ENCODE assay signal across 14 mouse cellular contexts in the genomic region with DNA sequence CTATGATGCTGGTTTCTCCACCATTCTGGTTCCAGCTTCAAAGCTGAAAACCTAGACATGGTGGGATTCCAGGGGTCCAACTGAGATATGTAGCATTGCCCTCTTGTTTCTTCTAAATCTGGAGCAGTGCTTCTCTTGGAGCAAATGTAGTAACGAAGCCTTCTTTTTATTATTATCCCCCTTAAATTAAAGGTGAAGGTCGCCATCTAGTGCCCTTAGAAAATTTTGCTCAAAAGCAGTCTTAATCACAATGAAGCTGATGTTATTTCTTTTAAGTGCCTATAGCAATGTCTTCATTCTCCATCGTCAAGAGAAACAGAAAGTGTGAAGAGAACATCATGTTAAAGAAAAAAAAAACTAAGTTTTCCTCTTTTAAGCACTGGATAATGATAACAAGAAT. TPM values are rescaled to one million over a fixed set of nuclear protein-coding genes. Genes with fewer than 3 reads are reported as not detected.
DNase-seq lines count a peak whose midpoint lies in the region; ATAC-seq and TF ChIP-seq lines count a peak whose summit lies in the region.
"Had no signal": no experiment of that assay in that cellular context is flagged by ENCODE, and none has a peak within 500 bp of the region (broad histone marks: within the 10 kb centered on the region; RNA-seq: fewer than 3 reads in every experiment).

No protein-coding gene starts in this region.

- no peak for TF ChIP-seq EP300 in MEL (IDR thresholded peaks at IDR 0.05; ENCODE audit: low read depth in 1 of 2, low read length in 2 of 2)

- WGBS in hindbrain, embryonic 11.5 days, result 9% methylated on average over 3 of the region's 3 CpGs
- 6% methylated on average over 3 of the region's 3 CpGs for WGBS in hindbrain, embryonic 12.5 days
- WGBS in lung, embryonic 14.5 days, result 9% methylated on average over 3 of the region's 3 CpGs

- H3K4me2 ChIP-seq in hindbrain, embryonic 11.5 days (replicated peaks; ENCODE audit: low read depth, low read length), result no peak overlapping the region
- no peak overlapping the region for H3K4me2 ChIP-seq in hindbrain, embryonic 12.5 days (replicated peaks)
- no peak overlapping the region for H3K4me2 ChIP-seq in lung, embryonic 14.5 days
- H3K4me2 ChIP-seq: forebrain, embryonic 12.5 days; midbrain, embryonic 12.5 days had no signal

- H3K27ac ChIP-seq in hindbrain, embryonic 11.5 days (ENCODE audit: low read depth, low read length), result no peak overlapping the region
- H3K27ac ChIP-seq in hindbrain, embryonic 12.5 days, result no peak overlapping the region
- H3K27ac ChIP-seq in lung, embryonic 14.5 days (ENCODE audit: low read depth), result no peak overlapping the region
- H3K27ac ChIP-seq in MEL (ENCODE audit: control insufficient read depth, low read depth, low read length), result no peak overlapping the region
- H3K27ac ChIP-seq: forebrain, embryonic 12.5 days; midbrain, embryonic 12.5 days had no signal

- peak; percentile 41 for TF ChIP-seq CTCF in lung, embryonic 14.5 days (IDR thresholded peaks at IDR 0.05; ENCODE audit: low read depth)
- TF ChIP-seq CTCF in MEL (IDR thresholded peaks at IDR 0.05 in 2 of 3, conservative IDR thresholded peaks at IDR 0.05 in 1 of 3; ENCODE audit: control insufficient read depth in 1 of 3, insufficient read depth in 1 of 3, low read depth in 2 of 3, low read length in 3 of 3, poor library complexity in 1 of 3, severe bottlenecking in 1 of 3), result peak in 1 of 3 experiments; percentile 61; a peak in 3 of 6 replicates

- no peaks in the 10 kb centered on the region for H3K79me2 ChIP-seq in MEL (ENCODE audit: control insufficient read depth, insufficient read depth, low read length, poor library complexity)

- H3K9me3 ChIP-seq in hindbrain, embryonic 11.5 days (ENCODE audit: control insufficient read depth, low read length), result no peaks in the 10 kb centered on the region
- no peaks in the 10 kb centered on the region for H3K9me3 ChIP-seq in hindbrain, embryonic 12.5 days (replicated peaks)
- no peaks in the 10 kb centered on the region for H3K9me3 ChIP-seq in lung, embryonic 14.5 days (ENCODE audit: low read depth, low read length)
- H3K9me3 ChIP-seq in MEL (replicated peaks; ENCODE audit: insufficient read depth, low read length), result no peaks in the 10 kb centered on the region
- H3K9me3 ChIP-seq: forebrain, embryonic 12.5 days; midbrain, embryonic 12.5 days had no signal

- peak; percentile 63 for TF ChIP-seq RAD21 in MEL (IDR thresholded peaks at IDR 0.05; ENCODE audit: low read depth, low read length)

- H3K4me1 ChIP-seq in hindbrain, embryonic 11.5 days (replicated peaks; ENCODE audit: control insufficient read depth, insufficient read depth, low read length), result peaks cover 10% of the 10 kb centered on the region
- H3K4me1 ChIP-seq in hindbrain, embryonic 12.5 days, result peaks cover 25% of the 10 kb centered on the region
- no peaks in the 10 kb centered on the region; the same call in 1 of the 2 replicates for H3K4me1 ChIP-seq in lung, embryonic 14.5 days (ENCODE audit: insufficient read depth)
- H3K4me1 ChIP-seq in MEL (ENCODE audit: control insufficient read depth in 1 of 2, insufficient read depth in 2 of 2, low read length in 2 of 2), result no peaks in the 10 kb centered on the region

- peak; percentile 27 for DNase-seq in hindbrain, embryonic 11.5 days (ENCODE audit: low spot score)
- peak; percentile 87 for DNase-seq in lung, embryonic 14.5 days
- no peak for DNase-seq in lung, postnatal 36 days
- peak; percentile 46 for DNase-seq in MEL (ENCODE audit: low read depth, low spot score)
- DNase-seq in embryo, embryonic 9.5 days (ENCODE audit: extremely low spot score), result peak; percentile 39
- DNase-seq in ovary, postnatal 10 days (ENCODE audit: low spot score), result no peak
- no peak for DNase-seq in layer of hippocampus, adult 8-10 months (ENCODE audit: low spot score in 2 of 2)
- DNase-seq: cerebellum, postnatal 25 days; liver; spleen, adult 18-20 months; thymus, adult 2 months had no signal

- no peak overlapping the region for H3K9ac ChIP-seq in hindbrain, embryonic 11.5 days (ENCODE audit: low read depth, low read length)
- no peak overlapping the region for H3K9ac ChIP-seq in hindbrain, embryonic 12.5 days
- H3K9ac ChIP-seq in lung, embryonic 14.5 days, result no peak overlapping the region
- no peak overlapping the region for H3K9ac ChIP-seq in MEL (ENCODE audit: control insufficient read depth, low read depth, low read length, poor library complexity, severe bottlenecking)
- H3K9ac ChIP-seq: forebrain, embryonic 12.5 days; midbrain, embryonic 12.5 days had no signal

- TF ChIP-seq POLR2A in MEL (IDR thresholded peaks at IDR 0.05; ENCODE audit: control insufficient read depth in 1 of 2, insufficient read depth in 1 of 2, low read depth in 1 of 2, low read length in 2 of 2, poor library complexity in 1 of 2), result no peak

- H3K4me3 ChIP-seq in hindbrain, embryonic 11.5 days (ENCODE audit: low read depth, low read length), result no peak overlapping the region
- H3K4me3 ChIP-seq in hindbrain, embryonic 12.5 days, result no peak overlapping the region
- no peak overlapping the region for H3K4me3 ChIP-seq in lung, embryonic 14.5 days (ENCODE audit: low read depth, low read length)
- no peak overlapping the region for H3K4me3 ChIP-seq in MEL (ENCODE audit: control insufficient read depth in 1 of 2, insufficient read depth in 1 of 2, low read depth in 2 of 2, low read length in 2 of 2)
- H3K4me3 ChIP-seq: forebrain, embryonic 12.5 days; midbrain, embryonic 12.5 days had no signal

- H3K27me3 ChIP-seq in hindbrain, embryonic 11.5 days (ENCODE audit: control insufficient read depth, insufficient read depth, low read length), result peaks cover 11% of the 10 kb centered on the region
- H3K27me3 ChIP-seq in hindbrain, embryonic 12.5 days, result peaks cover 26% of the 10 kb centered on the region
- no peaks in the 10 kb centered on the region for H3K27me3 ChIP-seq in lung, embryonic 14.5 days (ENCODE audit: insufficient read depth, low read length)
- no peaks in the 10 kb centered on the region for H3K27me3 ChIP-seq in MEL (ENCODE audit: control insufficient read depth in 1 of 2, insufficient read depth in 2 of 2, low read length in 2 of 2)

- ATAC-seq in hindbrain, embryonic 11.5 days (ENCODE audit: low FRiP score), result no peak
- ATAC-seq in hindbrain, embryonic 12.5 days (ENCODE audit: low FRiP score), result no peak
- no peak for ATAC-seq in lung, embryonic 14.5 days (ENCODE audit: insufficient read depth)

- H3K36me3 ChIP-seq in hindbrain, embryonic 11.5 days (ENCODE audit: control insufficient read depth, insufficient read depth, low read length), result no peaks in the 10 kb centered on the region
- H3K36me3 ChIP-seq in hindbrain, embryonic 12.5 days, result no peaks in the 10 kb centered on the region
- no peaks in the 10 kb centered on the region for H3K36me3 ChIP-seq in lung, embryonic 14.5 days (ENCODE audit: insufficient read depth)
- no peaks in the 10 kb centered on the region for H3K36me3 ChIP-seq in MEL (ENCODE audit: control insufficient read depth in 1 of 2, insufficient read depth in 2 of 2, low read length in 2 of 2)
- H3K36me3 ChIP-seq: forebrain, embryonic 12.5 days; midbrain, embryonic 12.5 days had no signal

TF ChIP-seq in MEL, 35 proteins besides CTCF, POLR2A, EP300 and RAD21:
- TF ChIP-seq ZC3H11A (IDR thresholded peaks at IDR 0.05; ENCODE audit: low read depth, low read length), result peak; percentile 42; the same call in 1 of the 2 replicates
- TF ChIP-seq JUND (IDR thresholded peaks at IDR 0.05; ENCODE audit: low read depth, low read length), result no peak
- no peak for TF ChIP-seq TBP (IDR thresholded peaks at IDR 0.05; ENCODE audit: low read depth, low read length)
- TF ChIP-seq TAL1 (IDR thresholded peaks at IDR 0.05; ENCODE audit: low read length), result no peak
- no peak for TF ChIP-seq ETS1 (IDR thresholded peaks at IDR 0.05; ENCODE audit: low read depth, low read length)
- no peak for TF ChIP-seq GATA1 (IDR thresholded peaks at IDR 0.05; ENCODE audit: low read depth, low read length)
- TF ChIP-seq MYB (IDR thresholded peaks at IDR 0.05; ENCODE audit: low read depth, low read length), result no peak
- TF ChIP-seq ZMIZ1 (IDR thresholded peaks at IDR 0.05; ENCODE audit: low read depth, low read length), result no peak
- TF ChIP-seq MAZ (IDR thresholded peaks at IDR 0.05; ENCODE audit: low read depth, low read length), result no peak
- TF ChIP-seq MAFK (IDR thresholded peaks at IDR 0.05; ENCODE audit: borderline replicate concordance, low read depth, low read length), result no peak
- TF ChIP-seq MYC (IDR thresholded peaks at IDR 0.05; ENCODE audit: low read depth, low read length), result no peak
- TF ChIP-seq SMC3 (IDR thresholded peaks at IDR 0.05; ENCODE audit: low read depth, low read length), result peak; percentile 40
- TF ChIP-seq RCOR1 (IDR thresholded peaks at IDR 0.05; ENCODE audit: low read depth, low read length), result no peak
- no peak for TF ChIP-seq UBTF (IDR thresholded peaks at IDR 0.05; ENCODE audit: borderline replicate concordance, insufficient read depth, low read depth, low read length)
- TF ChIP-seq CHD1 (IDR thresholded peaks at IDR 0.05; ENCODE audit: low read depth, low read length), result no peak
- no peak for TF ChIP-seq NRF1 (IDR thresholded peaks at IDR 0.05; ENCODE audit: insufficient read depth, low read depth, low read length, poor library complexity, severe bottlenecking)

RNA-seq across cellular contexts. Expression of gene Prkg1, which starts 2.2 kb away (rescaled TPM):
- 6.3 and 8.6 TPM in 2 replicates for polyA plus RNA-seq in hindbrain, embryonic 11.5 days (2014; fragmentation: Nextera tagmentation; extraction: Ambion mirVana)
- polyA plus RNA-seq in hindbrain, embryonic 12.5 days (2016; fragmentation: Nextera tagmentation; extraction: Ambion mirVana), result 9.2 and 10.9 TPM in 2 replicates
- 6.0 and 7.9 TPM in 2 replicates for polyA plus RNA-seq in lung, embryonic 14.5 days (2014; fragmentation: Nextera tagmentation; extraction: Ambion mirVana)
- not detected in 2 replicates for total RNA-seq in MEL (2012; rRNA removed)
- not detected for polyA plus RNA-seq in MEL (2012; ENCODE audit: insufficient read depth in 1 of 2, insufficient read length in 2 of 2, low read depth in 1 of 2, low replicate concordance in 2 of 2, missing spikeins in 1 of 2)
- total RNA-seq in layer of hippocampus, adult 8-10 months (2022), result 10 to 100 TPM; 20.0 to 24.2 (median 21.2) TPM

Comparison
In these comparisons a context has a peak if more than half of its experiments do, and no peak if none do; other contexts are left out.
1. DNase-seq: peak in hindbrain, embryonic 11.5 days (single experiment), lung, embryonic 14.5 days (single experiment), MEL (single experiment) and embryo, embryonic 9.5 days (single experiment); none in lung, postnatal 36 days (single experiment), ovary, postnatal 10 days (single experiment) and layer of hippocampus, adult 8-10 months (0 of 2).